Mouse (Mus musculus) heart, embryonic 11.5 days (tissue): ENCODE data around the gene Olfr603. TPM values are rescaled to one million over a fixed set of nuclear protein-coding genes. Genes with fewer than 3 reads are reported as not detected.
"Not testable (repeated sequence)": the region's sequence is repeated elsewhere in the genome, so short reads cannot be mapped to it uniquely, and the experiment has no call there.

Experiments
- ATAC-seq: fragments of 200-750 bp; cut with Nextera tagmentation; replicated peaks from 2 replicates; pipeline ENCODE4 v1.8.0; 2017; ENCODE audit warnings: moderate library complexity; ENCODE audit not compliant: insufficient number of reproducible peaks, low FRiP score, low TSS enrichment
- H3K27ac ChIP-seq: fragments of 300-500 bp; sonication (generic); 2 replicates; pipeline ENCODE4 v1.5.1; 2014; ENCODE audit warnings: mild to moderate bottlenecking, low read depth, low read length
- H3K27me3 ChIP-seq: fragments of 300-500 bp; sonication (generic); 2 replicates; pipeline ENCODE4 v1.6.1; 2014; ENCODE audit warnings: mild to moderate bottlenecking, low read length, mixed read lengths; ENCODE audit not compliant: control insufficient read depth, insufficient read depth
- H3K36me3 ChIP-seq: fragments of 300-500 bp; sonication (generic); 2 replicates; pipeline ENCODE4 v1.6.1; 2014; ENCODE audit warnings: mild to moderate bottlenecking, low read length, moderate library complexity, mixed read lengths; ENCODE audit not compliant: control insufficient read depth, insufficient read depth
- H3K4me1 ChIP-seq: fragments of 300-500 bp; sonication (generic); 2 replicates; pipeline ENCODE4 v1.6.1; 2014; ENCODE audit warnings: low read length; ENCODE audit not compliant: control insufficient read depth, insufficient read depth
- H3K4me2 ChIP-seq: fragments of 300-500 bp; sonication (generic); 2 replicates; pipeline ENCODE4 v1.6.1; 2014; ENCODE audit warnings: mild to moderate bottlenecking, moderate library complexity
- H3K4me3 ChIP-seq: fragments of 300-500 bp; sonication (generic); 2 replicates; pipeline ENCODE4 v1.5.1; 2014; ENCODE audit warnings: low read depth, low read length
- H3K9ac ChIP-seq: fragments of 300-500 bp; sonication (generic); 2 replicates; pipeline ENCODE4 v1.6.1; 2014; ENCODE audit warnings: mild to moderate bottlenecking, low read depth, low read length, moderate library complexity
- H3K9me3 ChIP-seq: fragments of 300-500 bp; sonication (generic); replicated peaks from 2 replicates; pipeline ENCODE4 v1.6.1; 2016; ENCODE audit warnings: low read length; ENCODE audit not compliant: control insufficient read depth
- WGBS: fragments of 180-500 bp; shearing (Covaris S2); extraction: QIAGEN DNeasy Blood & Tissue Kit; methylation state at CpG from one replicate; pipeline ENCODE4 v1.1.7; 2014; ENCODE audit not compliant: insufficient replicate concordance; 5-methylcytosine and 5-hydroxymethylcytosine counted together
- polyA plus RNA-seq: library from polyadenylated mRNA; unstranded; fragments of >200 nt; fragmentation: Nextera tagmentation; extraction: Ambion mirVana; gene quantifications from 2 replicates; pipeline ENCODE4 v1.2.1, GENCODE M21; 2014

Olfr603 gene
- polyA plus RNA-seq, result not detected in 2 replicates

- no peak for ATAC-seq
- Histone ChIP-seq H3K27ac (no peak within 1 kb of the TSS), H3K9me3 (no peaks in the 10 kb centered on the region), H3K36me3 (no peaks in the 10 kb centered on the region), H3K4me3 (no peak within 1 kb of the TSS), H3K4me1 (no peaks in the 10 kb centered on the region), H3K4me2 (no peak within 1 kb of the TSS), H3K27me3 (no peaks in the 10 kb centered on the region), H3K9ac (no peak within 1 kb of the TSS)
Measured at GRCm38 (mm10) chr7:103386077-103386476, at the start of gene Olfr603. Olfr603 (minus strand) TSS chr7:103386177.

GRCm38 (mm10) chr7:103414772-103415171 lies 28.8 kb upstream of the Olfr603 start, which contains the start of gene Usp17lc:
Usp17lc (plus strand) TSS chr7:103415072.
- H3K9me3 ChIP-seq, H3K4me1 ChIP-seq, H3K4me2 ChIP-seq, H3K4me3 ChIP-seq, H3K36me3 ChIP-seq, H3K9ac ChIP-seq, ATAC-seq, H3K27me3 ChIP-seq, H3K27ac ChIP-seq: not testable (repeated sequence)
- WGBS, result 30% methylated on average over 1 of the region's 1 CpGs

GRCm38 (mm10) chr7:103406521-103407055 lies 20.6 kb upstream of the Olfr603 start:
- H3K4me3 ChIP-seq, H3K36me3 ChIP-seq, H3K27ac ChIP-seq, ATAC-seq, H3K4me1 ChIP-seq, H3K9me3 ChIP-seq, H3K27me3 ChIP-seq, H3K4me2 ChIP-seq, H3K9ac ChIP-seq: not testable (repeated sequence)
- 59% methylated on average over 3 of the region's 3 CpGs for WGBS

- Histone ChIP-seq H3K36me3 (no peaks in the 10 kb centered on the region), H3K4me2 (no peak overlapping the region), H3K9ac (no peak overlapping the region), H3K27me3 (no peaks in the 10 kb centered on the region), H3K9me3 (no peaks in the 10 kb centered on the region), H3K27ac (no peak overlapping the region), H3K4me1 (no peaks in the 10 kb centered on the region), H3K4me3 (no peak overlapping the region)
- 26% methylated on average over 1 of the region's 1 CpGs for WGBS
- ATAC-seq, result no peak
Measured at GRCm38 (mm10) chr7:103398981-103399380, 13.0 kb upstream of the Olfr603 start.

- Histone ChIP-seq H3K9ac (no peak overlapping the region), H3K27ac (no peak overlapping the region), H3K9me3 (no peaks in the 10 kb centered on the region), H3K4me1 (no peaks in the 10 kb centered on the region), H3K27me3 (no peaks in the 10 kb centered on the region), H3K4me2 (no peak overlapping the region), H3K4me3 (no peak overlapping the region), H3K36me3 (no peaks in the 10 kb centered on the region)
- no peak for ATAC-seq
Measured at GRCm38 (mm10) chr7:103397758-103398157, 11.8 kb upstream of the Olfr603 start.

- no peak within 1 kb of the TSS for H3K27ac ChIP-seq
- H3K36me3 ChIP-seq, result no peaks in the 10 kb centered on the region
- H3K27me3 ChIP-seq, result no peaks in the 10 kb centered on the region
- H3K9me3 ChIP-seq, result no peaks in the 10 kb centered on the region
- WGBS, result 76% methylated on average over 1 of the region's 1 CpGs
- no peak within 1 kb of the TSS for H3K4me2 ChIP-seq
- H3K4me1 ChIP-seq, result no peaks in the 10 kb centered on the region
- no peak for ATAC-seq
- H3K9ac ChIP-seq, result no peak within 1 kb of the TSS
- H3K4me3 ChIP-seq, result no peak within 1 kb of the TSS
Measured at GRCm38 (mm10) chr7:103362555-103362954, 23.4 kb downstream of the Olfr603 start, which contains the start of gene Olfr601. Olfr601 (minus strand) TSS chr7:103362655.

- H3K9ac ChIP-seq, result no peak within 1 kb of the TSS
- no peak within 1 kb of the TSS for H3K4me2 ChIP-seq
- H3K27me3 ChIP-seq, result no peaks in the 10 kb centered on the region
- no peaks in the 10 kb centered on the region for H3K36me3 ChIP-seq
- no peaks in the 10 kb centered on the region for H3K4me1 ChIP-seq
- H3K4me3 ChIP-seq, result no peak within 1 kb of the TSS
- no peak within 1 kb of the TSS for H3K27ac ChIP-seq
- no peak for ATAC-seq
- no peaks in the 10 kb centered on the region for H3K9me3 ChIP-seq
Measured at GRCm38 (mm10) chr7:103349569-103349968, 36.4 kb downstream of the Olfr603 start, which contains the start of gene Olfr600. Olfr600 (minus strand) TSS chr7:103349669.

GRCm38 (mm10) chr7:103335617-103336016 lies 50.4 kb downstream of the Olfr603 start, which contains the start of gene Olfr599:
Olfr599 (plus strand) TSS chr7:103335917.
- Histone ChIP-seq H3K4me1 (no peaks in the 10 kb centered on the region), H3K9me3 (no peaks in the 10 kb centered on the region), H3K27ac (no peak within 1 kb of the TSS), H3K4me3 (no peak within 1 kb of the TSS), H3K36me3 (no peaks in the 10 kb centered on the region), H3K27me3 (no peaks in the 10 kb centered on the region), H3K9ac (no peak within 1 kb of the TSS), H3K4me2 (no peak within 1 kb of the TSS)
- 80% methylated on average over 1 of the region's 1 CpGs for WGBS
- ATAC-seq, result no peak
